Mouse (Mus musculus) forebrain, embryonic 14.5 days (tissue): ENCODE results near the gene Itpr3. TPM values are rescaled to one million over a fixed set of nuclear protein-coding genes. Genes with fewer than 3 reads are reported as not detected.
A peak's percentile ranks its signal among the peaks of the same experiment; 100 is the strongest.

Experiments
- ATAC-seq: fragments of 200-750 bp; cut with Nextera tagmentation; 2 replicates; pipeline ENCODE4 v1.8.0; 2017; ENCODE audit warnings: mild to moderate bottlenecking, moderate library complexity
- DNase-seq: peaks from one replicate; pipeline ENCODE4 v3.0.0-alpha.2; 2015; ENCODE audit warnings: low spot score
- H3K27ac ChIP-seq: fragments of 300-500 bp; sonication (generic); 2 replicates; pipeline ENCODE4 v1.5.1; 2014; ENCODE audit warnings: low read depth, mild to moderate bottlenecking, control low read depth, low read length, moderate library complexity
- H3K27me3 ChIP-seq: fragments of 300-500 bp; sonication (generic); replicated peaks from 2 replicates; pipeline ENCODE4 v1.6.1; 2014; ENCODE audit warnings: low read length, control low read depth, mixed read lengths; ENCODE audit not compliant: control insufficient read depth, insufficient read depth
- H3K36me3 ChIP-seq: fragments of 300-500 bp; sonication (generic); 2 replicates; pipeline ENCODE4 v1.6.1; 2014; ENCODE audit warnings: low read length, control low read depth; ENCODE audit not compliant: control insufficient read depth, insufficient read depth
- H3K4me1 ChIP-seq: fragments of 300-500 bp; sonication (generic); 2 replicates; pipeline ENCODE4 v1.6.1; 2014; ENCODE audit warnings: antibody characterized with exemption, low read length, control low read depth; ENCODE audit not compliant: control insufficient read depth, insufficient read depth
- H3K4me2 ChIP-seq: fragments of 300-500 bp; sonication (generic); 2 replicates; pipeline ENCODE4 v1.6.1; 2014; ENCODE audit warnings: mild to moderate bottlenecking, control low read depth, low read length
- H3K4me3 ChIP-seq: fragments of 300-500 bp; sonication (generic); 2 replicates; pipeline ENCODE4 v1.5.1; 2014; ENCODE audit warnings: low read depth, low read length, control low read depth
- H3K9ac ChIP-seq: fragments of 300-500 bp; sonication (generic); 2 replicates; pipeline ENCODE4 v1.6.1; 2014; ENCODE audit warnings: mild to moderate bottlenecking, low read length, control low read depth, moderate library complexity
- H3K9me3 ChIP-seq: fragments of 300-500 bp; sonication (generic); replicated peaks from 2 replicates; pipeline ENCODE4 v1.6.1; 2016; ENCODE audit warnings: low read length, control low read depth, mixed read lengths; ENCODE audit not compliant: control insufficient read depth
- WGBS: fragments of 180-500 bp; shearing (Covaris S2); extraction: QIAGEN DNeasy Blood & Tissue Kit; methylation state at CpG from one replicate; pipeline ENCODE4 v1.1.7; 2014; 5-methylcytosine and 5-hydroxymethylcytosine counted together
- polyA plus RNA-seq: library from polyadenylated mRNA; unstranded; fragments of >200 nt; fragmentation: Nextera tagmentation; extraction: Ambion mirVana; gene quantifications from 2 replicates; pipeline ENCODE4 v1.2.1, GENCODE M21; 2014

Gene Itpr3
- polyA plus RNA-seq, 1 experiment from 2014 or later, result 0.61 TPM

GRCm38 (mm10) chr17:27123103-27123502 is 66.0 kb downstream of the Itpr3 start:
- H3K27me3 ChIP-seq, result no peaks in the 10 kb centered on the region; the same call in 1 of the 2 replicates
- H3K4me2 ChIP-seq, result no peak overlapping the region
- H3K36me3 ChIP-seq, result peaks cover 25% of the 10 kb centered on the region
- H3K27ac ChIP-seq, result no peak overlapping the region
- no peak overlapping the region for H3K4me3 ChIP-seq
- WGBS, result 91% methylated on average over 2 of the region's 2 CpGs
- no peak for ATAC-seq
- H3K9me3 ChIP-seq, result no peaks in the 10 kb centered on the region
- H3K4me1 ChIP-seq, result peaks cover 11% of the 10 kb centered on the region
- H3K9ac ChIP-seq, result no peak overlapping the region
- DNase-seq, result no peak

- Histone ChIP-seq H3K4me1 (peaks cover 11% of the 10 kb centered on the region), H3K36me3 (peaks cover 25% of the 10 kb centered on the region), H3K4me2 (no peak overlapping the region), H3K27ac (no peak overlapping the region), H3K27me3 (no peaks in the 10 kb centered on the region), H3K4me3 (no peak overlapping the region), H3K9ac (no peak overlapping the region), H3K9me3 (no peaks in the 10 kb centered on the region)
- DNase-seq, result no peak
- no peak for ATAC-seq
- 75% methylated on average over 7 of the region's 7 CpGs for WGBS
Measured at GRCm38 (mm10) chr17:27123813-27124375, 66.8 kb downstream of the Itpr3 start.

GRCm38 (mm10) chr17:27125185-27125584 is 68.1 kb downstream of the Itpr3 start:
- 31% methylated on average over 12 of the region's 12 CpGs for WGBS
- no peak overlapping the region for H3K27ac ChIP-seq
- no peak overlapping the region for H3K4me2 ChIP-seq
- no peak overlapping the region for H3K9ac ChIP-seq
- H3K4me1 ChIP-seq, result peaks cover 8% of the 10 kb centered on the region
- no peaks in the 10 kb centered on the region for H3K27me3 ChIP-seq
- no peaks in the 10 kb centered on the region for H3K9me3 ChIP-seq
- ATAC-seq (no peak), DNase-seq (peak; percentile 53)
- H3K36me3 ChIP-seq, result peaks cover 25% of the 10 kb centered on the region
- no peak overlapping the region for H3K4me3 ChIP-seq

GRCm38 (mm10) chr17:27125669-27126202 is 68.6 kb downstream of the Itpr3 start:
- no peak overlapping the region for H3K27ac ChIP-seq
- no peaks in the 10 kb centered on the region for H3K9me3 ChIP-seq
- H3K4me3 ChIP-seq, result no peak overlapping the region
- DNase-seq, result no peak
- no peak for ATAC-seq
- peaks cover 10% of the 10 kb centered on the region for H3K4me1 ChIP-seq
- 83% methylated on average over 11 of the region's 11 CpGs for WGBS
- peaks cover 25% of the 10 kb centered on the region for H3K36me3 ChIP-seq
- no peak overlapping the region for H3K9ac ChIP-seq
- H3K4me2 ChIP-seq, result no peak overlapping the region
- no peaks in the 10 kb centered on the region for H3K27me3 ChIP-seq

- H3K27ac ChIP-seq, result no peak overlapping the region
- H3K4me1 ChIP-seq, result 0 out of 2 replicates have a peak, but pooled peaks cover 5% of the 10 kb centered on the region
- no peak for DNase-seq
- peaks cover 23% of the 10 kb centered on the region for H3K36me3 ChIP-seq
- no peaks in the 10 kb centered on the region for H3K27me3 ChIP-seq
- H3K4me2 ChIP-seq, result no peak overlapping the region
- no peak overlapping the region for H3K9ac ChIP-seq
- no peaks in the 10 kb centered on the region for H3K9me3 ChIP-seq
- 85% methylated on average over 10 of the region's 10 CpGs for WGBS
- ATAC-seq, result no peak
- H3K4me3 ChIP-seq, result no peak overlapping the region
Measured at GRCm38 (mm10) chr17:27126974-27127373, 69.9 kb downstream of the Itpr3 start.

GRCm38 (mm10) chr17:27128189-27128588 is 71.1 kb downstream of the Itpr3 start:
- Histone ChIP-seq H3K4me2 (no peak overlapping the region), H3K9ac (no peak overlapping the region), H3K27me3 (no peaks in the 10 kb centered on the region), H3K27ac (no peak overlapping the region), H3K4me3 (no peak overlapping the region), H3K4me1 (peaks cover 8% of the 10 kb centered on the region; the same call in 1 of the 2 replicates), H3K36me3 (peaks cover 11% of the 10 kb centered on the region; the same call in 1 of the 2 replicates), H3K9me3 (no peaks in the 10 kb centered on the region)
- whole genome bisulfite sequencing, result 88% methylated on average over 5 of the region's 5 CpGs
- DNase-seq (no peak), ATAC-seq (no peak)

GRCm38 (mm10) chr17:27129291-27129690 is 72.2 kb downstream of the Itpr3 start:
- Histone ChIP-seq H3K9me3 (no peaks in the 10 kb centered on the region), H3K36me3 (0 out of 2 replicates have a peak, but pooled peaks cover 2% of the 10 kb centered on the region), H3K4me2 (no peak overlapping the region), H3K4me1 (peaks cover 10% of the 10 kb centered on the region; the same call in 1 of the 2 replicates), H3K27me3 (no peaks in the 10 kb centered on the region), H3K4me3 (no peak overlapping the region), H3K9ac (no peak overlapping the region), H3K27ac (no peak overlapping the region)
- no peak for DNase-seq
- WGBS, result 57% methylated on average over 13 of the region's 13 CpGs
- no peak for ATAC-seq

- no peak overlapping the region for H3K4me3 ChIP-seq
- ATAC-seq (no peak), DNase-seq (no peak)
- no peaks in the 10 kb centered on the region for H3K36me3 ChIP-seq
- H3K4me1 ChIP-seq, result peaks cover 10% of the 10 kb centered on the region; the same call in 1 of the 2 replicates
- no peaks in the 10 kb centered on the region for H3K9me3 ChIP-seq
- WGBS, result 93% methylated on average over 7 of the region's 7 CpGs
- no peaks in the 10 kb centered on the region for H3K27me3 ChIP-seq
- no peak overlapping the region for H3K4me2 ChIP-seq
- H3K27ac ChIP-seq, result no peak overlapping the region
- no peak overlapping the region for H3K9ac ChIP-seq
Measured at GRCm38 (mm10) chr17:27129819-27130218, 72.7 kb downstream of the Itpr3 start.

GRCm38 (mm10) chr17:27130246-27130645 is 73.1 kb downstream of the Itpr3 start:
- H3K4me1 ChIP-seq, result peaks cover 10% of the 10 kb centered on the region; the same call in 1 of the 2 replicates

More at GRCm38 (mm10) chr17:27130246-27130645, 73.1 kb downstream of the Itpr3 start:
- H3K4me2 ChIP-seq, result no peak overlapping the region
- no peaks in the 10 kb centered on the region for H3K9me3 ChIP-seq
- WGBS, result 53% methylated on average over 9 of the region's 9 CpGs
- no peak overlapping the region for H3K4me3 ChIP-seq
- H3K27me3 ChIP-seq, result no peaks in the 10 kb centered on the region
- no peak overlapping the region for H3K27ac ChIP-seq
- ATAC-seq (no peak), DNase-seq (no peak)
- no peaks in the 10 kb centered on the region for H3K36me3 ChIP-seq
- H3K9ac ChIP-seq, result no peak overlapping the region
